Mouse (Mus musculus) lung, embryonic 15.5 days (tissue): ENCODE results near the gene Ctnna3. TPM values are rescaled to one million over a fixed set of nuclear protein-coding genes. Genes with fewer than 3 reads are reported as not detected.

Source experiments
- ATAC-seq: fragments of 200-750 bp; cut with Nextera tagmentation; 2 replicates; pipeline ENCODE4 v1.8.0; 2017; ENCODE audit warnings: moderate number of reproducible peaks, borderline replicate concordance; ENCODE audit not compliant: low FRiP score, low TSS enrichment; ENCODE audit errors: extremely low read depth
- H3K27ac ChIP-seq: fragments of 300-500 bp; sonication (generic); 2 replicates; pipeline ENCODE4 v1.5.1; 2015; ENCODE audit warnings: moderate library complexity, mild to moderate bottlenecking, inconsistent platforms
- H3K27me3 ChIP-seq: fragments of 300-500 bp; sonication (generic); 2 replicates; pipeline ENCODE4 v1.6.1; 2015; ENCODE audit warnings: inconsistent platforms
- H3K36me3 ChIP-seq: fragments of 300-500 bp; sonication (generic); 2 replicates; pipeline ENCODE4 v1.6.1; 2015; ENCODE audit warnings: inconsistent platforms
- H3K4me1 ChIP-seq: fragments of 300-500 bp; sonication (generic); 2 replicates; pipeline ENCODE4 v1.6.1; 2015; ENCODE audit warnings: inconsistent platforms
- H3K4me2 ChIP-seq: fragments of 300-500 bp; sonication (generic); 2 replicates; pipeline ENCODE4 v1.6.1; 2015; ENCODE audit warnings: inconsistent platforms, mild to moderate bottlenecking, moderate library complexity
- H3K4me3 ChIP-seq: fragments of 300-500 bp; sonication (generic); 2 replicates; pipeline ENCODE4 v1.5.1; 2015; ENCODE audit warnings: mild to moderate bottlenecking, inconsistent platforms
- H3K9ac ChIP-seq: fragments of 300-500 bp; sonication (generic); 2 replicates; pipeline ENCODE4 v1.6.1; 2015; ENCODE audit warnings: inconsistent platforms
- H3K9me3 ChIP-seq: fragments of 300-500 bp; sonication (generic); 2 replicates; pipeline ENCODE4 v1.6.1; 2016; ENCODE audit warnings: inconsistent platforms
- WGBS: fragments of 180-500 bp; shearing (Covaris S2); methylation state at CpG from one replicate; pipeline ENCODE4 v1.1.7; 2015; 5-methylcytosine and 5-hydroxymethylcytosine counted together
- polyA plus RNA-seq: library from polyadenylated mRNA; unstranded; fragments of >200 nt; fragmentation: Nextera tagmentation; extraction: Ambion mirVana; gene quantifications from 2 replicates; pipeline ENCODE4 v1.2.1, GENCODE M21; 2015

Ctnna3 gene
- polyA plus RNA-seq, 1 experiment from 2014 or later, result 1.2 TPM

GRCm38 (mm10) chr10:63894612-63895011 is 464.7 kb downstream of the Ctnna3 start:
- no peak overlapping the region for H3K27ac ChIP-seq
- no peaks in the 10 kb centered on the region for H3K4me1 ChIP-seq
- no peaks in the 10 kb centered on the region for H3K9me3 ChIP-seq
- ATAC-seq, result no peak
- no peak overlapping the region for H3K4me2 ChIP-seq
- H3K9ac ChIP-seq, result no peak overlapping the region
- no peaks in the 10 kb centered on the region for H3K36me3 ChIP-seq
- H3K4me3 ChIP-seq, result no peak overlapping the region
- H3K27me3 ChIP-seq, result no peaks in the 10 kb centered on the region
- 88% methylated on average over 5 of the region's 5 CpGs for WGBS

DNA sequence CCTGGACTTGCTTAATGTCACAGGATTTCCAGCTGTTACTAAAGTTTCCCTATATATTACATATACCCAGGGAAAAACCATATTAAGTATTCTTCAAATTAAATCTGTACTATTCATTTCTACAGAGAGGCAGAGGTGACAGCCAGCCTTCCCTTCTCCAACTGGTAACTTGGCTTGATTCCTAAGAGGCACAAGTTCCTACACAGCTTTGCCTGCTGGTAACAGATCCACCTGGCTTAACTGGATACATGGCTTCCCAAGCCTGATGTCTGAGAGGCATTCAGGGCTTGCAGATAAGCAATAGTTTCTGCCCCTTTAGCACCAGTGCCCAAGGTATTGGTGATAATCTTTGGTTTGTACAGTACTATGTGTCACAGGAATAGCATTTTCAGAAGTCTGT is 470.0 kb downstream of the Ctnna3 start:
- ATAC-seq, result no peak
- Histone ChIP-seq H3K4me1 (no peaks in the 10 kb centered on the region), H3K4me2 (no peak overlapping the region), H3K9me3 (no peaks in the 10 kb centered on the region), H3K36me3 (no peaks in the 10 kb centered on the region), H3K4me3 (no peak overlapping the region), H3K27ac (no peak overlapping the region), H3K27me3 (no peaks in the 10 kb centered on the region), H3K9ac (no peak overlapping the region)

DNA sequence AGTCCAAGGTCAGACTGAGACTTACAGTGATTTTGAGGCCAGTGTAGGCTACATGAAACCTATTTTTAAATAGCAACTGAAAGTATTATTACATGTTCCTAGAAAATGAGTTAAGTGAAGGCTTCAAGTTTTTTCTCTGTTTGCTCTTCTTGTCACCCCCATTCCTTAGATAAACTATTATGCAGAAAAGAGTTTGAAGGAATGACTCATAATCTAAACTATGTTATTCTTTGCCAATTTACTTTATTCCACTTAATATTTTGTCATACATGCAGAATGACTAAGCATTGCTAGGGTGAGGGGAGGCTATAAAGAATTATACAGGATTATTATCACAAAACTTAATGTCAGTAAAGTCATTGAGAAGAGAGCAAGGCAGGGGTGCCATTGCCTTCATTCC is 479.0 kb downstream of the Ctnna3 start:
- H3K27ac ChIP-seq, result no peak overlapping the region
- H3K4me3 ChIP-seq, result no peak overlapping the region
- no peak overlapping the region for H3K9ac ChIP-seq
- H3K27me3 ChIP-seq, result no peaks in the 10 kb centered on the region
- H3K4me1 ChIP-seq, result no peaks in the 10 kb centered on the region
- H3K9me3 ChIP-seq, result no peaks in the 10 kb centered on the region
- no peak overlapping the region for H3K4me2 ChIP-seq
- no peaks in the 10 kb centered on the region for H3K36me3 ChIP-seq
- ATAC-seq, result no peak

DNA sequence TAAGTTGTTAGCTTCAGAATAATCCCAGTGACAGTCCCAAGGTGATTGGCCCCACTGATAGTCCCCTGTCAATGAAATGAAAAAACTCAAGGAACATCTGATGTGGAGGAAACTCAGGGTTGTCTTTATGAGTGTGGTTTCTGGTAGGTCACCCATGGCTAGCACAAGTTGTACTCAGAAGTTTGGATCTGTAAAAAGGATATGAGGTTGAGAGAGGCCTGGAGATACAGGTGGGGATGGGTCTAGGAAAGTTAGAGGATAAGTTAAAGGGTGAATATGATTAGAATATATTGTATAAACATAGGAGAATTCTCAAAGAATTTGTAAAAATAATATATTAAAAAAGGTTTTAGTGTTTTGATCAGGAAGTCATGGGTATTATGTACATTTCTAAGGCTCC is 497.4 kb downstream of the Ctnna3 start, which contains the start of gene Gm10118:
TSS of gene Gm10118 (minus strand) at position 101 of the 400 bp plus-strand sequence.
- no peak within 1 kb of the TSS for H3K9ac ChIP-seq
- ATAC-seq, result no peak
- no peaks in the 10 kb centered on the region for H3K9me3 ChIP-seq
- no peaks in the 10 kb centered on the region for H3K4me1 ChIP-seq
- no peaks in the 10 kb centered on the region for H3K36me3 ChIP-seq
- H3K27me3 ChIP-seq, result no peaks in the 10 kb centered on the region
- no peak within 1 kb of the TSS for H3K4me2 ChIP-seq
- no peak within 1 kb of the TSS for H3K27ac ChIP-seq
- no peak within 1 kb of the TSS for H3K4me3 ChIP-seq

- H3K4me3 ChIP-seq, result no peak overlapping the region
- 47% methylated on average over 5 of the region's 5 CpGs for WGBS
- no peak overlapping the region for H3K27ac ChIP-seq
- no peaks in the 10 kb centered on the region for H3K4me1 ChIP-seq
- H3K4me2 ChIP-seq, result no peak overlapping the region
- H3K27me3 ChIP-seq, result no peaks in the 10 kb centered on the region
- H3K36me3 ChIP-seq, result no peaks in the 10 kb centered on the region
- no peak overlapping the region for H3K9ac ChIP-seq
- no peaks in the 10 kb centered on the region for H3K9me3 ChIP-seq
- ATAC-seq, result no peak
Measured at GRCm38 (mm10) chr10:63933946-63934345, 504.0 kb downstream of the Ctnna3 start.

DNA sequence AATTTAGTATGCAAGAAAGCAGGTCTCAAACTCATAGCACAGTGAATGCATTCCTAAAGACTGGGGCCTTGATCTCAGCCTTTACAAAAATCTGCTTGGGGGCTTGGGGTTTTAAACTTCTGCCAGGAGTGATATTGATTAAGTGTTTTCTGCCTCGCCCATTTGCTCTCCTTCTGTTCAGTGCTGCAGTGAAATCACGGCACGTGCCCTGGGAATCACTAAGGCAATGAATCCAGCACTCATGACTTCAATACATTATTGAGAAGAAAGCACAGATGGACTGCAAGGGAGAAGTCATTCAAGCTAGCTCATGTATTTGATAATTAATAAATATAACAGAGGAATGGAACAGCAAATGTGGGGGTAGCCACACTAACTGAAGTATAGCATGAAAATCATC is 515.6 kb downstream of the Ctnna3 start:
- 54% methylated on average over 3 of the region's 3 CpGs for WGBS
- no peaks in the 10 kb centered on the region for H3K36me3 ChIP-seq
- H3K27ac ChIP-seq, result no peak overlapping the region
- H3K4me1 ChIP-seq, result no peaks in the 10 kb centered on the region
- no peaks in the 10 kb centered on the region for H3K9me3 ChIP-seq
- no peak overlapping the region for H3K4me3 ChIP-seq
- H3K9ac ChIP-seq, result no peak overlapping the region
- ATAC-seq, result no peak
- no peak overlapping the region for H3K4me2 ChIP-seq
- no peaks in the 10 kb centered on the region for H3K27me3 ChIP-seq

GRCm38 (mm10) chr10:63947266-63947665 is 517.4 kb downstream of the Ctnna3 start:
- H3K4me3 ChIP-seq, result no peak overlapping the region
- H3K9ac ChIP-seq, result no peak overlapping the region
- no peaks in the 10 kb centered on the region for H3K9me3 ChIP-seq
- no peak for ATAC-seq
- no peaks in the 10 kb centered on the region for H3K27me3 ChIP-seq
- H3K36me3 ChIP-seq, result no peaks in the 10 kb centered on the region
- H3K27ac ChIP-seq, result no peak overlapping the region
- WGBS, result 79% methylated on average over 4 of the region's 4 CpGs
- H3K4me1 ChIP-seq, result no peaks in the 10 kb centered on the region
- H3K4me2 ChIP-seq, result no peak overlapping the region

- ATAC-seq, result 0 out of 2 replicates have a peak, but pooled peaks have one; percentile 31
- Histone ChIP-seq H3K27ac (no peak overlapping the region), H3K36me3 (no peaks in the 10 kb centered on the region), H3K9ac (no peak overlapping the region), H3K27me3 (no peaks in the 10 kb centered on the region), H3K4me1 (no peaks in the 10 kb centered on the region), H3K9me3 (no peaks in the 10 kb centered on the region), H3K4me2 (no peak overlapping the region), H3K4me3 (no peak overlapping the region)
- WGBS, result 52% methylated on average over 8 of the region's 8 CpGs
Measured at GRCm38 (mm10) chr10:63950867-63951266, 521.0 kb downstream of the Ctnna3 start.

GRCm38 (mm10) chr10:63951481-63951880 is 521.6 kb downstream of the Ctnna3 start:
- Histone ChIP-seq H3K4me2 (no peak overlapping the region), H3K4me1 (no peaks in the 10 kb centered on the region), H3K4me3 (no peak overlapping the region), H3K36me3 (no peaks in the 10 kb centered on the region), H3K9me3 (no peaks in the 10 kb centered on the region), H3K27ac (no peak overlapping the region), H3K9ac (no peak overlapping the region), H3K27me3 (no peaks in the 10 kb centered on the region)
- WGBS, result 69% methylated on average over 1 of the region's 1 CpGs
- ATAC-seq, result peak; percentile 64; the same call in 1 of the 2 replicates

- Histone ChIP-seq H3K4me3 (no peak overlapping the region), H3K27me3 (no peaks in the 10 kb centered on the region), H3K9ac (no peak overlapping the region), H3K4me1 (no peaks in the 10 kb centered on the region), H3K9me3 (no peaks in the 10 kb centered on the region), H3K4me2 (no peak overlapping the region), H3K36me3 (no peaks in the 10 kb centered on the region), H3K27ac (peak overlapping the region; percentile 44; the same call in 1 of the 2 replicates)
- 0 out of 2 replicates have a peak, but pooled peaks have one; percentile 31 for ATAC-seq
- WGBS, result 12% methylated on average over 6 of the region's 7 CpGs
Measured at GRCm38 (mm10) chr10:63954308-63954930, 524.5 kb downstream of the Ctnna3 start.

DNA sequence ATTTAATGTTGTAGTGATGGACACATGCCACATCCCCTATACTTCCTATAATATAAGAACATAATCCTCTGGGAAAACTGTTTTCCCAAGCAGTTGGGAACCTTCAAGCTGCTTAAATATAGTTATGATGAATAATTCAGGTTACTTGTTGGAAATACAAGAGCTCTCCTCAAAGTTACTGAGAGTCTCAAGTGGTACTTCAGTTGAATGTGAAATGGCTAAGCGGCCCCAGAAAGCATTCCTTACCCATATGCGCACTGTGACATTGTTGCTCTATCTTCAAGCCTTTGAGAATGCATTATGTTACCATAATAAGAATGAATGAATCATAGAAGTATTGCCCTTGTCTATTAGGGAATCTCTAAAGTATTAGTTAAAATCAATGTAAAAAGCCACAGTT is 542.4 kb downstream of the Ctnna3 start:
- H3K9me3 ChIP-seq, result no peaks in the 10 kb centered on the region
- no peak overlapping the region for H3K4me2 ChIP-seq
- ATAC-seq, result no peak
- 63% methylated on average over 2 of the region's 2 CpGs for WGBS
- H3K9ac ChIP-seq, result no peak overlapping the region
- H3K4me1 ChIP-seq, result 0 out of 2 replicates have a peak, but pooled peaks cover 2% of the 10 kb centered on the region
- H3K27me3 ChIP-seq, result no peaks in the 10 kb centered on the region
- H3K4me3 ChIP-seq, result no peak overlapping the region
- H3K27ac ChIP-seq, result no peak overlapping the region
- H3K36me3 ChIP-seq, result no peaks in the 10 kb centered on the region

DNA sequence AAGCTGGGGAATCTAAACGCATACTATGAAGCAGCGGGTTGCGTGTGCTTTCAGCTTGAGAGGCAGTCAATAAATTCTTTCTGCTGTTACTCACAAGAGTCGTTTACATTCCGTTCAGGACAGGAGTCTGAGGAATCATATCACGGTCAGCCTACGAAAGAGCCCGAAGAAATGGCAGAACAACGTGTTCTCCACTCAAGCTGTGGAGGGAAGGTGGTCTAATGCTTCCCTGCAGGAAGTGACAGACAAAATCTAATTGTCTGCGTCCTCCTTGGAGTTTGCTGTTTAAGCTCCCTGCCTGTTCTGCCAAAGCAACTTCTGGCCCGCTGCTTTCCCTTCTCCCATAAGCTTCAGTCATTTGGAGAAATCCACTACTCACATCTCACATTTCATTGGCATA is 548.2 kb downstream of the Ctnna3 start:
- peak overlapping the region; percentile 36; the same call in 1 of the 2 replicates for H3K4me2 ChIP-seq
- ATAC-seq, result no peak
- H3K27me3 ChIP-seq, result no peaks in the 10 kb centered on the region
- WGBS, result 17% methylated on average over 11 of the region's 11 CpGs
- H3K27ac ChIP-seq, result no peak overlapping the region
- no peaks in the 10 kb centered on the region for H3K36me3 ChIP-seq
- no peaks in the 10 kb centered on the region for H3K9me3 ChIP-seq
- no peak overlapping the region for H3K4me3 ChIP-seq
- H3K9ac ChIP-seq, result no peak overlapping the region
- H3K4me1 ChIP-seq, result peaks cover 19% of the 10 kb centered on the region

DNA sequence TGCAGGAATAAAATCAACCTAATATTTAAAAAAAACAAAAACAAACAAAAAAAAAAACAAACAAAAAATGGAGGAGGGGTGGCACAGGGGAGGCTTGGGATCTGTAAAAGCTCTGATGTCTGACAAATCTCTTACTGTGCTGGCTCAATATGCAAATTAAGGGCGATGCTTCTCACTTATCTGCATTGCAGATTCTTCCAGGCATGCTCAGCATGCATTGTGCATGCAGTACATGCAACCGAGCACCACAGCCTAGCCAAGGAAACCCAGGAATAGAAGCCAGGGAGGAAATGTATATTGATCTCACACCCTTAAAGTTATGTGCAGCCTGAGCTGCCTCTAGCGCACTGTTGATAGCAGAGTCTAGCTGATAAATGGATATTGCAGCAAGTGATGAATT is 548.6 kb downstream of the Ctnna3 start:
- no peaks in the 10 kb centered on the region for H3K36me3 ChIP-seq
- no peaks in the 10 kb centered on the region for H3K9me3 ChIP-seq
- H3K4me3 ChIP-seq, result no peak overlapping the region
- H3K4me1 ChIP-seq, result peaks cover 19% of the 10 kb centered on the region
- H3K9ac ChIP-seq, result no peak overlapping the region
- ATAC-seq, result peak; percentile 28; the same call in 1 of the 2 replicates
- H3K4me2 ChIP-seq, result peak overlapping the region; percentile 36; the same call in 1 of the 2 replicates
- H3K27ac ChIP-seq, result no peak overlapping the region
- no peaks in the 10 kb centered on the region for H3K27me3 ChIP-seq
- WGBS, result 38% methylated on average over 3 of the region's 3 CpGs
